Mouse (Mus musculus) midbrain, embryonic 16.5 days (tissue): ENCODE measurements around the gene Slitrk6. TPM values are rescaled to one million over a fixed set of nuclear protein-coding genes. Genes with fewer than 3 reads are reported as not detected.

Experiments used
- ATAC-seq: fragments of 200-750 bp; cut with Nextera tagmentation; 2 replicates; pipeline ENCODE4 v1.8.0; 2017; ENCODE audit warnings: moderate TSS enrichment
- H3K27ac ChIP-seq: fragments of 300-500 bp; sonication (generic); 2 replicates; pipeline ENCODE4 v1.5.1; 2014; ENCODE audit warnings: mild to moderate bottlenecking, low read length, mixed read lengths
- H3K27me3 ChIP-seq: fragments of 300-500 bp; sonication (generic); 2 replicates; pipeline ENCODE4 v1.6.1; 2014; ENCODE audit warnings: low read depth, low read length, mixed read lengths; ENCODE audit not compliant: control insufficient read depth, insufficient read depth
- H3K36me3 ChIP-seq: fragments of 300-500 bp; sonication (generic); 2 replicates; pipeline ENCODE4 v1.6.1; 2014; ENCODE audit warnings: mild to moderate bottlenecking, low read length, moderate library complexity, mixed read lengths; ENCODE audit not compliant: control insufficient read depth, insufficient read depth
- H3K4me1 ChIP-seq: fragments of 300-500 bp; sonication (generic); 2 replicates; pipeline ENCODE4 v1.6.1; 2014; ENCODE audit warnings: mild to moderate bottlenecking, low read length, mixed read lengths; ENCODE audit not compliant: control insufficient read depth, insufficient read depth
- H3K4me2 ChIP-seq: fragments of 300-500 bp; sonication (generic); 2 replicates; pipeline ENCODE4 v1.6.1; 2014; ENCODE audit warnings: mild to moderate bottlenecking, low read length, mixed read lengths
- H3K4me3 ChIP-seq: fragments of 300-500 bp; sonication (generic); 2 replicates; pipeline ENCODE4 v1.5.1; 2014; ENCODE audit warnings: low read depth, mild to moderate bottlenecking, low read length, moderate library complexity, mixed read lengths
- H3K9ac ChIP-seq: fragments of 300-500 bp; sonication (generic); 2 replicates; pipeline ENCODE4 v1.6.1; 2014; ENCODE audit warnings: low read depth, low read length, mixed read lengths
- H3K9me3 ChIP-seq: fragments of 300-500 bp; sonication (generic); replicated peaks from 2 replicates; pipeline ENCODE4 v1.6.1; 2014; ENCODE audit warnings: mild to moderate bottlenecking, low read length, mixed read lengths; ENCODE audit not compliant: control insufficient read depth, poor library complexity, severe bottlenecking
- WGBS: fragments of 180-500 bp; shearing (Covaris S2); extraction: QIAGEN DNeasy Blood & Tissue Kit; methylation state at CpG from one replicate; pipeline ENCODE4 v1.1.7; 2014; 5-methylcytosine and 5-hydroxymethylcytosine counted together
- polyA plus RNA-seq: library from polyadenylated mRNA; unstranded; fragments of >200 nt; fragmentation: Nextera tagmentation; extraction: Ambion mirVana; gene quantifications from 2 replicates; pipeline ENCODE4 v1.2.1, GENCODE M21; 2015

Gene Slitrk6
- polyA plus RNA-seq, 1 experiment from 2014 or later = 7.1 TPM

DNA sequence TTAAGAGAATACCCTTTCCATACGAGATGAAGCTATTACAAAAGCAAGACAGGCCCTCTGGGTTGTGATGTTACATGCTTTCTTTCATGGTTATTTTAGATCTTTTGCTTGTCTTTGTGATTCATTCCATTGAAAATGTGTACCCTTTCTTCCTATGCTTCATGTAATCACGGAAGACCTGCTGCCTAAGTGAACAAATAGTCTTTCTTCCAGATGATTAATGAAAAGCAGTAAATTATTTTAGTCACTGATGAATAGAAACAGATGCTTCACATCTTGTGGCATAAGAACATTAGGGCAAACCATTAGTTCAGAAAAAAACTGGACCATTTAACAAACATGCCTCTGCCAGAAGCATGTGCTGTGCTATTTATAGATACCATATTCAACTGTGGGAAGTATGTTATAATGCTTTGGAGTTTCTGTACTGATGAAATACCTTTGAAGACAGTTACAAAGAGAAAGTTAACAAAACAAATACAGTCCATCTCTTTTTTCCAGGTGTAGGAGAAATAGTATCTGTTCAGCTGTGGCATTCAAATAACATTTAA lies 30.8 kb downstream of the Slitrk6 start:
- Histone ChIP-seq H3K27me3 (no peaks in the 10 kb centered on the region), H3K4me3 (no peak overlapping the region), H3K9me3 (no peaks in the 10 kb centered on the region), H3K4me1 (no peaks in the 10 kb centered on the region), H3K36me3 (no peaks in the 10 kb centered on the region), H3K4me2 (no peak overlapping the region), H3K9ac (no peak overlapping the region), H3K27ac (no peak overlapping the region)
- 4% methylated on average over 2 of the region's 2 CpGs for WGBS
- no peak for ATAC-seq
